18 mouse cellular contexts compared by ENCODE assay signal in genomic region chr16:73785074-73785438, GRCm38 (mm10).
"Had no signal": no experiment of that assay in that cellular context is flagged by ENCODE, and none has a peak within 500 bp of the region (broad histone marks: within the 10 kb centered on the region; RNA-seq: fewer than 3 reads in every experiment).

No protein-coding gene starts in this region.

- H3K27me3 ChIP-seq: limb, embryonic 15.5 days; liver, embryonic 12.5 days; midbrain, embryonic 15.5 days; stomach, embryonic 15.5 days had no signal

- H3K9me3 ChIP-seq: limb, embryonic 15.5 days; liver, embryonic 12.5 days; midbrain, embryonic 10.5 days; midbrain, embryonic 15.5 days; stomach, embryonic 15.5 days had no signal

- DNase-seq: kidney, adult 8-10 months; kidney, postnatal 36 days; layer of hippocampus, adult 9-11 months; layer of hippocampus, postnatal 36 days; lung, embryonic 14.5 days; lung, postnatal 10 days; lung, postnatal 4 days; retina, postnatal 1 day; right cerebral cortex, postnatal 4 days; spleen, adult 18-20 months; thymus, adult 2 months; thymus, postnatal 25 days had no signal

- H3K4me1 ChIP-seq: limb, embryonic 15.5 days; liver, embryonic 12.5 days; midbrain, embryonic 10.5 days; midbrain, embryonic 15.5 days; stomach, embryonic 15.5 days had no signal

- H3K27ac ChIP-seq: kidney, postnatal 0 days; limb, embryonic 15.5 days; liver, embryonic 12.5 days; midbrain, embryonic 10.5 days; midbrain, embryonic 15.5 days; stomach, embryonic 15.5 days had no signal

- ATAC-seq: liver, embryonic 12.5 days; midbrain, embryonic 15.5 days had no signal

- H3K4me2 ChIP-seq: limb, embryonic 15.5 days; liver, embryonic 12.5 days; lung, embryonic 14.5 days; midbrain, embryonic 15.5 days; stomach, embryonic 15.5 days had no signal

- H3K9ac ChIP-seq: limb, embryonic 15.5 days; liver, embryonic 12.5 days; lung, embryonic 14.5 days; midbrain, embryonic 15.5 days; stomach, embryonic 15.5 days had no signal

- H3K4me3 ChIP-seq: limb, embryonic 15.5 days; liver, embryonic 12.5 days; midbrain, embryonic 10.5 days; midbrain, embryonic 15.5 days; stomach, embryonic 15.5 days had no signal

- H3K36me3 ChIP-seq: limb, embryonic 15.5 days; liver, embryonic 12.5 days; midbrain, embryonic 10.5 days; midbrain, embryonic 15.5 days; stomach, embryonic 15.5 days had no signal
